Comparison of ENCODE assay signal across 11 mouse cellular contexts in the genomic region with DNA sequence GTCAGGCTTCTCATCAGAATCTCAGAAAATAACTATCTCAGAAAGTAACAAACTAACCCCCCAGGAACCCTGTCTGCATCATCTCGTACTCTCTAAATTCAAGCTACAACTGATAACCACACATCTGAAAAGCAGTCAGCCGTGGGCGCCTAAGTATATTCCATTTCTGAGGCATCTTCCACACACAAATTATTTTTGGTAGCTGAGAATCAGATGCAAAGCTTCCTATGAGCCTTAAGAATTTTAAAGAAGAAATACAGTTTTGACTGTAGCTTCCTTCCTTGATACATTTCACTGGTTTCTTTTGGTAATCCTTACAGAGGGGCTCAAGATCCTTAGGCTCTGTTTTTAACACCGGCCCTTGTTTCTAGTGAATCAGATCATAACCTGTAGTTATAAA. TPM values are rescaled to one million over a fixed set of nuclear protein-coding genes. Genes with fewer than 3 reads are reported as not detected.
DNase-seq lines count a peak whose midpoint lies in the region; ATAC-seq lines count a peak whose summit lies in the region.
"Had no signal": no experiment of that assay in that cellular context is flagged by ENCODE, and none has a peak within 500 bp of the region (broad histone marks: within the 10 kb centered on the region; RNA-seq: fewer than 3 reads in every experiment).

No protein-coding gene starts in this region.

- H3K4me2 ChIP-seq in heart, embryonic 15.5 days: peak overlapping the region; percentile 83
- peak overlapping the region; percentile 88 for H3K4me2 ChIP-seq in limb, embryonic 12.5 days

- no peaks in the 10 kb centered on the region for H3K27me3 ChIP-seq in heart, embryonic 15.5 days
- H3K27me3 ChIP-seq in limb, embryonic 12.5 days: peaks cover 19% of the 10 kb centered on the region

- H3K36me3 ChIP-seq in heart, embryonic 15.5 days: no peaks in the 10 kb centered on the region
- H3K36me3 ChIP-seq in limb, embryonic 12.5 days: no peaks in the 10 kb centered on the region

- no peak overlapping the region; the same call in 1 of the 2 replicates for H3K4me3 ChIP-seq in heart, embryonic 15.5 days
- H3K4me3 ChIP-seq in limb, embryonic 12.5 days (replicated peaks): no peak overlapping the region

- no peaks in the 10 kb centered on the region for H3K9me3 ChIP-seq in heart, embryonic 15.5 days (replicated peaks)
- H3K9me3 ChIP-seq in limb, embryonic 12.5 days: no peaks in the 10 kb centered on the region

- no peak overlapping the region for H3K9ac ChIP-seq in heart, embryonic 15.5 days
- H3K9ac ChIP-seq in limb, embryonic 12.5 days (replicated peaks): no peak overlapping the region

- ATAC-seq in heart, embryonic 15.5 days (replicated peaks; ENCODE audit: insufficient number of reproducible peaks, insufficient read depth, low FRiP score, low read depth): no peak
- no peak for ATAC-seq in limb, embryonic 12.5 days (ENCODE audit: insufficient number of reproducible peaks, insufficient read depth, low FRiP score, low TSS enrichment, low read depth)
- ATAC-seq in erythroid progenitor cell, adult 5-6 weeks (replicated peaks; ENCODE audit: low FRiP score, poor library complexity, severe bottlenecking): no peak

- no peak overlapping the region for H3K27ac ChIP-seq in heart, embryonic 15.5 days
- no peak overlapping the region for H3K27ac ChIP-seq in limb, embryonic 12.5 days

- intact Hi-C loops in heart, postnatal 14 days (cut with DNase I): loop anchor here (2.0 to 5.0 kb wide), 2 partner anchors 47 to 57 kb away; no protein-coding TSS in a partner anchor

- H3K4me1 ChIP-seq in heart, embryonic 15.5 days (replicated peaks): peaks cover 17% of the 10 kb centered on the region
- peaks cover 36% of the 10 kb centered on the region for H3K4me1 ChIP-seq in limb, embryonic 12.5 days (replicated peaks)

- DNase-seq in heart, postnatal 14 days: no peak
- peak; percentile 37 to 50 for DNase-seq in right cerebral cortex, adult 2 months (ENCODE audit: low spot score in 2 of 2)
- DNase-seq in right cerebral cortex, postnatal 4 days: no peak
- DNase-seq in thymus, adult 18-20 months: no peak
- no peak for DNase-seq in cerebellum, adult 8-10 months
- DNase-seq: cerebellum, adult 18-20 months; gastrocnemius, postnatal 10 days; layer of hippocampus, postnatal 36 days had no signal

- WGBS in heart, embryonic 15.5 days: 66% methylated on average over 4 of the region's 4 CpGs
- WGBS in limb, embryonic 12.5 days: 72% methylated on average over 4 of the region's 4 CpGs

RNA-seq across cellular contexts. Expression of gene Cradd, which starts 58.4 kb away (rescaled TPM):
- polyA plus RNA-seq in heart, embryonic 15.5 days (2015; fragmentation: Nextera tagmentation; extraction: Ambion mirVana): 7.6 and 9.0 TPM in 2 replicates
- 10 to 100 TPM; 10.5 TPM for total RNA-seq in heart, postnatal 14 days (2021)
- 12.2 TPM in 2 replicates for polyA plus RNA-seq in limb, embryonic 12.5 days (2016; fragmentation: Nextera tagmentation; extraction: Ambion mirVana)
- total RNA-seq in erythroid progenitor cell, adult 5-6 weeks (2015; ENCODE audit: low replicate concordance): 0.84 and 1.1 TPM in 2 replicates
- total RNA-seq in erythroid progenitor cell, adult 5-6 weeks (2017; ENCODE audit: low replicate concordance): 1.5 TPM in 1 of 2 replicates, not detected in the other

Comparison
In these comparisons a context has a peak if more than half of its experiments do, and no peak if none do; other contexts are left out.
1. DNase-seq: peak in right cerebral cortex, adult 2 months (2 of 2); none in heart, postnatal 14 days (0 of 2), right cerebral cortex, postnatal 4 days (single experiment), thymus, adult 18-20 months (0 of 2) and cerebellum, adult 8-10 months (single experiment).
2. RNA of gene Cradd, which starts 58.4 kb away (total RNA-seq): 10.5 TPM in heart, postnatal 14 days; 0.84 to 1.5 TPM in erythroid progenitor cell, adult 5-6 weeks; every median in the first group is over 4 times any median in the second.